Mouse (Mus musculus) lung, postnatal 0 days (tissue): ENCODE measurements at regions not wholly inside any gene's neighbourhood (a gene's known extent, or its start where the extent isn't known, plus 50 kb on each side); places are given as distances from the start of the nearest gene placed in this dataset.

Source experiments
- CTCF ChIP-seq: IDR thresholded peaks from 2 replicates; pipeline ENCODE4 v1.5.1; 2016; ENCODE audit warnings: antibody characterized with exemption, mild to moderate bottlenecking
- EP300 ChIP-seq: IDR thresholded peaks from 2 replicates; pipeline ENCODE4 v1.6.1; 2016; ENCODE audit warnings: antibody characterized with exemption, mild to moderate bottlenecking, control low read depth

DNA sequence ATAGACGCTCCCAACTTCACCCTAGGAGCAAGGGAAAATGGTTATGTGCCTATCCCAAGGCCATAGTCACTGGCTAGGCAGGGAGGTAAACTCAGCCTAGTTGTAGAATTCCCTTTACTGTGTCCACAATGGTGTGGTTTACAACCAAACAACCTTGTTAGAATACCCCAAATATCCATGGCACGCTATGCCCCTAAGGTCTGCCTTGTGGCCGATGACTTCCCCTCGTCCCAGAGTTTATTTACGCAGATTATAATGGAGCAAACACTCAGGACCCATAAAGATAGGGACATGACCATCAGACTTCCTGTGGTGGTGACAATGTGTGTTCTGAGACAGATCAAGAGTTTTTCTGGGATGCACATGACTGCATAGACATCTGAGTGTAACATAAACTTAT is 231.5 kb upstream of the Vstm2b start:
- TF ChIP-seq CTCF = no peak
- no peak for TF ChIP-seq EP300
